Mouse (Mus musculus): ENCODE data around the gene Rdh1.

GRCm38 (mm10) chr10:127799295-127799694 is 39.8 kb downstream of the Rdh1 start:
- TF ChIP-seq CTCF (IDR thresholded peaks at IDR 0.05; ENCODE audit: low read depth), result no peak
- no peak for TF ChIP-seq EP300 (IDR thresholded peaks at IDR 0.05; ENCODE audit: low read depth)

Data from heart, postnatal 0 days (tissue).